Mouse (Mus musculus) thymus, postnatal 14 days (tissue): ENCODE data around the gene Ctsz.

ENCODE experiments used
- DNase-seq: peaks from one replicate; pipeline ENCODE4 v3.0.0; 2021

The Ctsz gene

GRCm38 (mm10) chr2:174439961-174440360 lies 1.1 kb upstream of the Ctsz start:
- no peak for DNase-seq

GRCm38 (mm10) chr2:174439450-174439838 lies 605 bp upstream of the Ctsz start:
- no peak for DNase-seq

GRCm38 (mm10) chr2:174438181-174438580 lies 658 bp downstream of the Ctsz start:
- DNase-seq, result no peak

GRCm38 (mm10) chr2:174437697-174437982 lies 1.2 kb downstream of the Ctsz start:
- DNase-seq, result peak; percentile 17

- no peak for DNase-seq
Observed at GRCm38 (mm10) chr2:174436916-174437696, 1.7 kb downstream of the Ctsz start.

GRCm38 (mm10) chr2:174436076-174436701 lies 2.6 kb downstream of the Ctsz start:
- no peak for DNase-seq

- DNase-seq, result no peak
Observed at GRCm38 (mm10) chr2:174434943-174435342, 3.9 kb downstream of the Ctsz start.

- no peak for DNase-seq
Observed at GRCm38 (mm10) chr2:174428996-174429591, 9.7 kb downstream of the Ctsz start.

GRCm38 (mm10) chr2:174428076-174428835 lies 10.6 kb downstream of the Ctsz start:
- DNase-seq, result no peak

- no peak for DNase-seq
Observed at GRCm38 (mm10) chr2:174426856-174427255, 12.0 kb downstream of the Ctsz start.

- DNase-seq, result no peak
Observed at GRCm38 (mm10) chr2:174424301-174425085, 14.3 kb downstream of the Ctsz start.

- DNase-seq, result no peak
Observed at GRCm38 (mm10) chr2:174421107-174421506, 17.7 kb downstream of the Ctsz start.

- DNase-seq, result peak; percentile 96
Observed at GRCm38 (mm10) chr2:174415731-174416310, 23.0 kb downstream of the Ctsz start, which contains the start of gene Nelfcd. TSS of gene Nelfcd (plus strand) at chr2:174415804.

GRCm38 (mm10) chr2:174415001-174415730 lies 23.7 kb downstream of the Ctsz start:
- DNase-seq, result no peak

GRCm38 (mm10) chr2:174413127-174413526 lies 25.7 kb downstream of the Ctsz start:
- no peak for DNase-seq

- DNase-seq, result no peak
Observed at GRCm38 (mm10) chr2:174410222-174410621, 28.6 kb downstream of the Ctsz start.

GRCm38 (mm10) chr2:174400396-174400795 lies 38.4 kb downstream of the Ctsz start:
- DNase-seq, result no peak

- no peak for DNase-seq
Observed at GRCm38 (mm10) chr2:174397881-174398280, 41.0 kb downstream of the Ctsz start.

GRCm38 (mm10) chr2:174397065-174397464 lies 41.8 kb downstream of the Ctsz start:
- no peak for DNase-seq

GRCm38 (mm10) chr2:174396643-174397042 lies 42.2 kb downstream of the Ctsz start:
- no peak for DNase-seq

- DNase-seq, result no peak
Observed at GRCm38 (mm10) chr2:174393383-174393782, 45.5 kb downstream of the Ctsz start.

- no peak for DNase-seq
Observed at GRCm38 (mm10) chr2:174392554-174392953, 46.3 kb downstream of the Ctsz start.
